Mouse (Mus musculus) activated CD4-positive, CD25-positive, alpha-beta regulatory T cell, adult 9 weeks (primary cell): ENCODE measurements around the gene Gm6509. TPM values are rescaled to one million over a fixed set of nuclear protein-coding genes. Genes with fewer than 3 reads are reported as not detected.

ENCODE experiments used
- polyA plus RNA-seq: library from polyadenylated mRNA; unstranded; fragments of 100-300 nt; shearing (Covaris generic); gene quantifications from one replicate; pipeline ENCODE4 v1.2.1, GENCODE M21; 2017

Gm6509 gene
- polyA plus RNA-seq, result not detected

GRCm38 (mm10) chr5:94623679-94624078 lies at the start of gene Gm6509:
Gm6509 (plus strand) TSS chr5:94623979.

GRCm38 (mm10) chr5:94616242-94616641 lies 7.5 kb upstream of the Gm6509 start, which contains the start of gene Gm3147:
Gm3147 (minus strand) TSS chr5:94616342.

GRCm38 (mm10) chr5:94648082-94648481 lies 24.3 kb downstream of the Gm6509 start, which contains the start of gene Gm6205:
Gm6205 (plus strand) TSS chr5:94648382.

Other genes starting within 250 kb of the Gm6509 start
- gene Gm7682, start 178.2 kb upstream of the Gm6509 start, polyA plus RNA-seq, result not detected
- not detected for gene Gm3139, start 97.7 kb upstream of the Gm6509 start, polyA plus RNA-seq
- not detected for gene Gm3147, start 7.6 kb upstream of the Gm6509 start, polyA plus RNA-seq
- gene Gm6205, start 24.4 kb downstream of the Gm6509 start, polyA plus RNA-seq, result not detected
- gene Gm3183, start 241.5 kb downstream of the Gm6509 start, polyA plus RNA-seq, result not detected